Mouse (Mus musculus) heart, adult 2 months (tissue): ENCODE data around the gene Pdzk1ip1. TPM values are rescaled to one million over a fixed set of nuclear protein-coding genes. Genes with fewer than 3 reads are reported as not detected.

ENCODE experiments used
- DNase-seq, 2 experiments: peaks; one replicate each; pipeline ENCODE4 v3.0.0; 2021
- H3K27ac ChIP-seq: fragments of 200-600 bp; 2 replicates; pipeline ENCODE4 v1.8.1; 2022
- H3K27me3 ChIP-seq: fragments of 200-500 bp; 2 replicates; pipeline ENCODE4 v1.6.1; 2012; ENCODE audit warnings: mild to moderate bottlenecking, low read length, inconsistent platforms, mixed read lengths; ENCODE audit not compliant: control insufficient read depth, insufficient read depth
- H3K36me3 ChIP-seq: fragments of 200-500 bp; 2 replicates; pipeline ENCODE4 v1.6.1; 2012; ENCODE audit warnings: low read length, inconsistent platforms; ENCODE audit not compliant: control insufficient read depth, insufficient read depth
- H3K4me1 ChIP-seq: fragments of 200-500 bp; 2 replicates; pipeline ENCODE4 v1.6.1; 2011; ENCODE audit warnings: low read length; ENCODE audit not compliant: control insufficient read depth, insufficient read depth
- H3K4me3 ChIP-seq: fragments of 200-600 bp; 2 replicates; pipeline ENCODE4 v1.8.1; 2022
- H3K79me2 ChIP-seq: fragments of 200-500 bp; replicated peaks from 2 replicates; pipeline ENCODE4 v1.6.1; 2012; ENCODE audit warnings: mild to moderate bottlenecking, inconsistent platforms, low read length, moderate library complexity, mixed read lengths; ENCODE audit not compliant: control insufficient read depth, insufficient read depth
- H3K9ac ChIP-seq: fragments of 200-500 bp; 2 replicates; pipeline ENCODE4 v1.6.1; 2012; ENCODE audit warnings: low read depth, mild to moderate bottlenecking, control low read depth, inconsistent platforms, low read length, mixed read lengths
- CTCF ChIP-seq: fragments of 200-600 bp; IDR thresholded peaks from 2 replicates; pipeline ENCODE4 v1.8.1; 2022; ENCODE audit warnings: antibody characterized with exemption, mild to moderate bottlenecking, moderate library complexity
- EP300 ChIP-seq: fragments of 200-500 bp; IDR thresholded peaks from 2 replicates; pipeline ENCODE4 v1.6.1; 2011; ENCODE audit warnings: low read depth, low read length, control low read depth; ENCODE audit not compliant: insufficient read depth
- POLR2A ChIP-seq: fragments of 200-500 bp; IDR thresholded peaks from 2 replicates; pipeline ENCODE4 v1.6.1; 2011; ENCODE audit warnings: mild to moderate bottlenecking, low read depth, low read length, control low read depth; ENCODE audit not compliant: insufficient read depth
- WGBS: fragments of 180-500 bp; shearing (Covaris S2); methylation state at CpG from one replicate; pipeline ENCODE4 v1.1.7; 2018; 5-methylcytosine and 5-hydroxymethylcytosine counted together
- intact Hi-C: fragments of 180-260 bp; cut with DNase I; formaldehyde crosslinking; loops from one replicate; pipeline ENCODE4 v1.15.1; 2025
- polyA plus RNA-seq: library from polyadenylated mRNA; depleted of rRNA; stranded (reverse); fragments of >200 nt; gene quantifications from 2 replicates; pipeline ENCODE4 v1.2.3, GENCODE M21; 2012; rRNA removed
- total RNA-seq, 2 experiments: library from RNA; stranded (reverse); gene quantifications; 2 replicates each; pipeline ENCODE4 v1.2.3; 2021

Gene Pdzk1ip1
- total and polyA plus RNA-seq, 3 experiments = 0.70 to 1.9 (median 0.86) TPM

- DNase-seq = no peak
- H3K9ac ChIP-seq = no peak within 1 kb of the TSS
- no peak within 1 kb of the TSS for H3K4me3 ChIP-seq
- intact Hi-C loops = no loop called here
- no peaks in the 10 kb centered on the region for H3K4me1 ChIP-seq
- no peak for TF ChIP-seq EP300
- no peak for TF ChIP-seq CTCF
- TF ChIP-seq POLR2A = no peak
- no peaks in the 10 kb centered on the region; the same call in 1 of the 2 replicates for H3K27me3 ChIP-seq
- H3K36me3 ChIP-seq = no peaks in the 10 kb centered on the region
- H3K79me2 ChIP-seq = no peaks in the 10 kb centered on the region
- H3K27ac ChIP-seq = no peak within 1 kb of the TSS
- WGBS = 2% methylated on average over 29 of the region's 29 CpGs
Observed at GRCm38 (mm10) chr4:115133621-115134295, 45.2 kb downstream of the Pdzk1ip1 start, which contains the start of gene Cyp4x1. TSS of gene Cyp4x1 (minus strand) at chr4:115134281.

DNA sequence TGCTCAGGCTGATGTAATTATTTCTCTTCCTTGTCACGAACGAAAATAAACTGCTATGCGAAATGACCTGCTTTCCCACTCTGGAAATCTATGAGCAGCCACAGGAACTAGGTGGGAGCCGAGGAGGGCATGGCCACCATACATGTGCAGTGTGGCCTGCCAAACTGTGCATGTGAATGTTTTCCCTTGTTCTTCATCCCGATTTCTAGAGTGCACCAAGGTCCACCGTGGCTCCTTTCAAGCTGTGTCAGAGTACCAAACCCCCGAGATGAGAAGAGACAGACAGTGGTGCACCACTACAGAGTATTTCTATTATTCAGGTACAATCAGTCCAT is 45.8 kb downstream of the Pdzk1ip1 start:
- intact Hi-C loops = no loop called here
- Histone ChIP-seq H3K36me3 (no peaks in the 10 kb centered on the region), H3K79me2 (no peaks in the 10 kb centered on the region), H3K9ac (no peak overlapping the region), H3K4me1 (no peaks in the 10 kb centered on the region), H3K27me3 (no peaks in the 10 kb centered on the region; the same call in 1 of the 2 replicates), H3K4me3 (no peak overlapping the region), H3K27ac (no peak overlapping the region)
- no peak for DNase-seq
- 17% methylated on average over 7 of the region's 7 CpGs for WGBS
- TF ChIP-seq CTCF = no peak

Other genes with a start within 250 kb of the Pdzk1ip1 start
- under 1 TPM; 0.16 to 0.32 TPM for gene Foxd2, start 179.8 kb upstream of the Pdzk1ip1 start, total RNA-seq
- 0.14 and 0.15 TPM in 2 replicates for gene Foxd2, start 179.8 kb upstream of the Pdzk1ip1 start, polyA plus RNA-seq
- gene Foxe3, start 162.7 kb upstream of the Pdzk1ip1 start, total RNA-seq = not detected
- not detected in 2 replicates for gene Foxe3, start 162.7 kb upstream of the Pdzk1ip1 start, polyA plus RNA-seq
- gene Cmpk1, start 101.5 kb upstream of the Pdzk1ip1 start, total RNA-seq = 10 to 100 TPM; 32.2 to 37.2 TPM
- gene Cmpk1, start 101.5 kb upstream of the Pdzk1ip1 start, polyA plus RNA-seq = 7.2 and 12.2 TPM in 2 replicates
- gene Stil, start 88.5 kb upstream of the Pdzk1ip1 start, total RNA-seq = under 1 TPM in 1 of 2 experiments, not detected in 1; 0.36 TPM
- gene Stil, start 88.5 kb upstream of the Pdzk1ip1 start, polyA plus RNA-seq = 0.08 and 0.12 TPM in 2 replicates
- 1 to 10 TPM; 3.1 to 3.3 TPM for gene Tal1, start 32.3 kb upstream of the Pdzk1ip1 start, total RNA-seq
- gene Tal1, start 32.3 kb upstream of the Pdzk1ip1 start, polyA plus RNA-seq = 2.9 and 4.9 TPM in 2 replicates
- not detected for gene Cyp4x1, start 45.6 kb downstream of the Pdzk1ip1 start, total RNA-seq
- 0.03 TPM in 1 of 2 replicates, not detected in the other for gene Cyp4x1, start 45.6 kb downstream of the Pdzk1ip1 start, polyA plus RNA-seq
- gene Cyp4a29, start 153.4 kb downstream of the Pdzk1ip1 start, total RNA-seq = not detected
- not detected in 2 replicates for gene Cyp4a29, start 153.4 kb downstream of the Pdzk1ip1 start, polyA plus RNA-seq
- not detected for gene Cyp4a12a, start 210.3 kb downstream of the Pdzk1ip1 start, total RNA-seq
- gene Cyp4a12a, start 210.3 kb downstream of the Pdzk1ip1 start, polyA plus RNA-seq = not detected in 2 replicates